Mouse (Mus musculus): Measurements from ENCODE around the gene Armcx4.

GRCm38 (mm10) chrX:134648031-134648692 lies 38.2 kb upstream of the Armcx4 start:
- TF ChIP-seq CTCF (IDR thresholded peaks at IDR 0.05) (peak; percentile 71), EP300 (IDR thresholded peaks at IDR 0.05) (no peak)
